Mouse (Mus musculus) urinary bladder, postnatal 25 days (tissue): ENCODE results near the gene U2af1l4.

Experiments used
- DNase-seq: peaks from one replicate; pipeline ENCODE4 v3.0.0; 2022; ENCODE audit warnings: low spot score

The U2af1l4 gene

DNA sequence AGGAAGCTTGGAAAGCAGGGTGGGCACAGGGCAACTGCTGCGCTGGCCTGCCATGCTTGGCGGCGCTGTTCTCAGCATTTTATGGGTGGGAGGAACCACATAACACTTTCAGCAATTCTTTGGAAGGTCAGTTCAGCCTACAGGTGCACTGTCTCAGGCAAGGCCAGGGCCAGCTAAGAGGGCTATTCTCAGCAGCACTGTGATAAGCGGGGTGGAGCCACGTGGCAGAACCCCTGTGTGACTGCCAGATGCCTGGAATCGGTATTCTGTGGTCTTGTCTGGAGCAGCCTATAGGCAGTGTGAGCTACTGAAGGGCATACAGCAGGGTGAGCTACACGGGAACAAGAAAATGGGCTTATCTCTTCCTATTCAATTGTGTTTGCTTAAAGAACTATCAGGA lies 46.9 kb downstream of the U2af1l4 start:
- DNase-seq, result no peak

DNA sequence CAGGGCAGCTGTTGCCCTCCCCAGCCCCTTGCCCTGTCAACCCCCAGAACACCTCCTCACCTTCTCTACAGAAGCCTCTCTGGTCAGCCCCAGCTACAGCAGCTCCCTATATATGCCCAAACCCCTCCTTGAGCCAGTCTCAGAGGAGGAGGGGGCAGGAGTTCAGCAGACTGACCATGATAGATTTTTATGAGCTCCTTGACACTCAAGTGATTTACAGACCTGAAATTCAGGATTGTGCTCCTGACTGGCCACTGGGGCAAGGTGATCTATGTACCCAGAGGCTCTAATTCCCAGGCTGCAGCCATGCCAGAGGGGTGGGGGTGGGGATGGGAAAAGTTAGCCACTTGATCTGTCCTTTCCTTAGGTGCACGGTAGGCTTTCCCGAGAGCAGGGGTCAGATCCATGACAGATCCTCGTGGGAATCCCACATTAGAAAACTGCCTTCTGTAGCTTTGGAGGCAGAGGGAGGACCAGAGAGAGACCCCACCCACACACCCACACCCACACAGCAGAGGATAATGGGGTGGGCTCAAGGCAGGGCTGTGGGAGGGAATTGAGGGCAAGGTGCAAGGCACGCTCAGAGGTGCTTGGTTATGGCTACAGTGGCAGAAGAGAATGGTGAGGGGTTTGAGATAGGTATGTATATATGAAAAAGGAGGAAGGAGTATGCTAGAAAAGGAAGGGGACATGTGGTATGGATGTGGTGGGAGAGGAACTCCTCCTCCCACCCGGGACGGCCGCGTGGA lies 49.7 kb downstream of the U2af1l4 start, which contains the start of gene Upk1a:
TSS of gene Upk1a (minus strand) at position 194 of the 749 bp plus-strand sequence.
- peak; percentile 46 for DNase-seq

GRCm38 (mm10) chr7:30613529-30614112 lies 50.5 kb downstream of the U2af1l4 start:
- peak; percentile 73 for DNase-seq

- DNase-seq, result no peak
Observed at GRCm38 (mm10) chr7:30614454-30614853, 51.4 kb downstream of the U2af1l4 start.
